In the genomic region with DNA sequence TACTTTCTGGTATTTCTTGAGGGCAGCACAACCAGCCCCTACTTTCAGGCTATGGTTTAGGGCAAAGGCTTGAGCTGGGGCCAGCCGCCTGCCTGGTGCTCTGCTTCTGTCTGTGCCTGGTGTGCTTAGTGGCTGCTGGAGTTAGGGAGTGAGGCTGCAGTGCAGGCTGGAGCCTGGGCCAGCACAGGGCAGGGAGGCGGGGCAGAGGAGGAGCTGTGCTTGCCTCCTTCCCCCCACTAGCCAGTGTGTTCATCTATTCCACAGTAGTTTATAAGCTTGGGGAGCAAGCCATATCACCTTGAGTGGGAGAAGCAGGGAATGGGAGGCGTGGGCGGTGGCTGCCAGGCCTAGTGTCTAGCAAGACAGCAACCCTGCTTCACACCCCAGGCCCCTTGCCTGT, we compare ENCODE assay signal across 9 mouse cellular contexts. TPM values are rescaled to one million over a fixed set of nuclear protein-coding genes. Genes with fewer than 3 reads are reported as not detected.
A peak's percentile ranks its signal among the peaks of the same experiment; 100 is the strongest.
DNase-seq lines count a peak whose midpoint lies in the region; ATAC-seq lines count a peak whose summit lies in the region.
"Had no signal": no experiment of that assay in that cellular context is flagged by ENCODE, and none has a peak within 500 bp of the region (broad histone marks: within the 10 kb centered on the region; RNA-seq: fewer than 3 reads in every experiment).

No protein-coding gene starts in this region.

- H3K36me3 ChIP-seq in heart, embryonic 12.5 days: peaks cover 98% of the 10 kb centered on the region
- peaks cover 98% of the 10 kb centered on the region for H3K36me3 ChIP-seq in lung, embryonic 15.5 days
- peaks cover 79% of the 10 kb centered on the region for H3K36me3 ChIP-seq in forebrain, embryonic 15.5 days
- H3K36me3 ChIP-seq in limb, embryonic 15.5 days: peaks cover 97% of the 10 kb centered on the region

- WGBS in heart, embryonic 12.5 days: 87% methylated on average over 4 of the region's 4 CpGs
- WGBS in lung, embryonic 15.5 days: 76% methylated on average over 4 of the region's 4 CpGs
- WGBS in forebrain, embryonic 15.5 days: 89% methylated on average over 4 of the region's 4 CpGs
- 82% methylated on average over 4 of the region's 4 CpGs for WGBS in limb, embryonic 15.5 days

- intact Hi-C loops in heart, postnatal 36 days (cut with DNase I): no loop called here

- H3K27ac ChIP-seq in heart, embryonic 12.5 days (ENCODE audit: poor library complexity, severe bottlenecking): peak overlapping the region; percentile 19
- H3K27ac ChIP-seq in lung, embryonic 15.5 days: no peak overlapping the region
- 0 out of 2 replicates have a peak overlapping the region, but pooled peaks have one; percentile 1 for H3K27ac ChIP-seq in forebrain, embryonic 15.5 days (replicated peaks)
- H3K27ac ChIP-seq in limb, embryonic 15.5 days: peak overlapping the region; percentile 43

- no peak overlapping the region for H3K4me2 ChIP-seq in heart, embryonic 12.5 days
- no peak overlapping the region for H3K4me2 ChIP-seq in lung, embryonic 15.5 days
- H3K4me2 ChIP-seq in forebrain, embryonic 15.5 days (replicated peaks): no peak overlapping the region
- no peak overlapping the region for H3K4me2 ChIP-seq in limb, embryonic 15.5 days

- no peak overlapping the region for H3K4me3 ChIP-seq in heart, embryonic 12.5 days
- no peak overlapping the region for H3K4me3 ChIP-seq in lung, embryonic 15.5 days
- no peak overlapping the region for H3K4me3 ChIP-seq in forebrain, embryonic 15.5 days
- H3K4me3 ChIP-seq in limb, embryonic 15.5 days: no peak overlapping the region

- DNase-seq in heart, postnatal 36 days: no peak
- DNase-seq in lung, postnatal 14 days: no peak
- DNase-seq: cerebellum, postnatal 36 days had no signal

- H3K27me3 ChIP-seq in heart, embryonic 12.5 days (replicated peaks): no peaks in the 10 kb centered on the region
- H3K27me3 ChIP-seq in lung, embryonic 15.5 days: no peaks in the 10 kb centered on the region
- no peaks in the 10 kb centered on the region for H3K27me3 ChIP-seq in forebrain, embryonic 15.5 days
- H3K27me3 ChIP-seq in limb, embryonic 15.5 days: no peaks in the 10 kb centered on the region

- H3K9me3 ChIP-seq in heart, embryonic 12.5 days (replicated peaks): no peaks in the 10 kb centered on the region
- H3K9me3 ChIP-seq in lung, embryonic 15.5 days: no peaks in the 10 kb centered on the region
- no peaks in the 10 kb centered on the region for H3K9me3 ChIP-seq in forebrain, embryonic 15.5 days
- no peaks in the 10 kb centered on the region for H3K9me3 ChIP-seq in limb, embryonic 15.5 days

- H3K9ac ChIP-seq in heart, embryonic 12.5 days: no peak overlapping the region
- no peak overlapping the region for H3K9ac ChIP-seq in lung, embryonic 15.5 days
- no peak overlapping the region for H3K9ac ChIP-seq in forebrain, embryonic 15.5 days (replicated peaks)
- no peak overlapping the region for H3K9ac ChIP-seq in limb, embryonic 15.5 days

- no peak for ATAC-seq in heart, embryonic 12.5 days (ENCODE audit: insufficient number of reproducible peaks, low FRiP score)
- ATAC-seq in lung, embryonic 15.5 days (ENCODE audit: borderline replicate concordance, extremely low read depth, low FRiP score, low TSS enrichment): peak; percentile 44; the same call in 1 of the 2 replicates
- peak; percentile 37; the same call in 1 of the 2 replicates for ATAC-seq in forebrain, embryonic 15.5 days (replicated peaks)
- no peak for ATAC-seq in limb, embryonic 15.5 days (ENCODE audit: insufficient number of reproducible peaks, low FRiP score, low TSS enrichment, low read depth)
- no peak for ATAC-seq in megakaryocyte progenitor cell, adult 5-6 weeks (replicated peaks; ENCODE audit: poor library complexity)
- ATAC-seq in CD4-positive, CD25-positive, alpha-beta regulatory T cell, adult 4 months: no peak

- peaks cover 73% of the 10 kb centered on the region for H3K4me1 ChIP-seq in heart, embryonic 12.5 days (replicated peaks)
- H3K4me1 ChIP-seq in lung, embryonic 15.5 days: no peaks in the 10 kb centered on the region
- H3K4me1 ChIP-seq in forebrain, embryonic 15.5 days: peaks cover 10% of the 10 kb centered on the region
- peaks cover 34% of the 10 kb centered on the region for H3K4me1 ChIP-seq in limb, embryonic 15.5 days

RNA-seq across cellular contexts. Expression of a gene that starts 34.1 kb away (rescaled TPM):
- 397 and 414 TPM in 2 replicates for polyA plus RNA-seq in heart, embryonic 12.5 days (2016; fragmentation: Nextera tagmentation; extraction: Ambion mirVana)
- 100 to 1,000 TPM; 454 to 475 TPM for total RNA-seq in heart, postnatal 36 days (2021)
- polyA plus RNA-seq in lung, embryonic 15.5 days (2015; fragmentation: Nextera tagmentation; extraction: Ambion mirVana): 552 and 563 TPM in 2 replicates
- polyA plus RNA-seq in forebrain, embryonic 15.5 days (2015; fragmentation: Nextera tagmentation; extraction: Ambion mirVana): 615 and 648 TPM in 2 replicates
- 567 and 601 TPM in 2 replicates for polyA plus RNA-seq in limb, embryonic 15.5 days (2015; fragmentation: Nextera tagmentation; extraction: Ambion mirVana)
- total RNA-seq in megakaryocyte progenitor cell, adult 5-6 weeks (2015): 308 and 319 TPM in 2 replicates
- total RNA-seq in megakaryocyte progenitor cell, adult 5-6 weeks (2017): 339 and 406 TPM in 2 replicates
- 100 to 1,000 TPM in 1 of 2 experiments, 10 to 100 TPM in 1; 59.3 to 107 TPM for polyA plus RNA-seq in CD4-positive, CD25-positive, alpha-beta regulatory T cell, adult 4 months (2017; shearing (Covaris generic))

Comparison
In these comparisons a context has a peak if more than half of its experiments do, and no peak if none do; other contexts are left out.
1. ATAC-seq: peak in lung, embryonic 15.5 days (single experiment) and forebrain, embryonic 15.5 days (single experiment); none in heart, embryonic 12.5 days (single experiment), limb, embryonic 15.5 days (single experiment), megakaryocyte progenitor cell, adult 5-6 weeks (single experiment) and CD4-positive, CD25-positive, alpha-beta regulatory T cell, adult 4 months (single experiment).